Mouse (Mus musculus) kidney, adult 18-20 months (tissue): Measurements from ENCODE around the gene Ehd2.

Source experiments
- DNase-seq: peaks from one replicate; pipeline ENCODE4 v3.0.0; 2021

The Ehd2 gene

DNA sequence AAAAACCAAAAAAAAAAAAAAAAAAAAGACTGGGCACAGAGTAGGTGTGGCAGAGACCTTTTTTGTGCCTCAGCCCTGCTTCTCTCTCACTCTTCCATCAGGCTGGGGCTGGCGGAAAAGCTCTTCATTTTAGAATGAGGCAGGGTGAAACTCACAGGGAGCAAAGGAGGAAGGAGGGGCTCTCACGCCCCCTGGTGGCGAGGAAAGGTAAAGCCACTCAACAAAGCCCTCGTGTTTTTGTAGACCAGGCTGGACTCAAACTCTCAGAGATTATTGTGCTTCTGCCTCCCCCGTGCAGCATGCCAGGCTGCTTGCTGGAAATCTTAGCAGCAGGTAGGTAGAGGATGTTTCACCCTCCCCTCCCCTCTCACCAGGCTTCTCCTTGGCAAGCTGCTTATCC lies 7.3 kb upstream of the Ehd2 start:
- DNase-seq: peak; percentile 71

GRCm38 (mm10) chr7:15972247-15972646 lies 4.9 kb upstream of the Ehd2 start:
- no peak for DNase-seq

DNA sequence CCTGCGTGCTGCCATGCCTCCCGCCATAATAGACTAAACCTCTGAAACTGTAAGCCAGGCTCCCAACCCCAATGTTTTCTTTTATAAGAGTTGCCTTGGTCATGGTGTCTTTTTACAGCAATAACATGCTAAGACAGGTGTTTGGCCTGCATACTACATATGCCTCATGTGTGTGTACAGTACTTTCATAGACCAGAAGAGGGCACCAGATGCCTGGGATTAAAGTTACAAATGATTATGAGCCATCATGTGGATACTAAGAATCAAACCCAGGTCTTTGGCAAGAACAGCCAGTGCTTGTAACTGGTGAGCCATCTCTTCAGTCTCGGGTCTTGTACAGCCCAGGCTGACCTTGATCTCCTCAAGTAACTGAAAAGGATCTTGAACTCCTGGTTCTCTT lies 2.3 kb upstream of the Ehd2 start:
- no peak for DNase-seq

DNA sequence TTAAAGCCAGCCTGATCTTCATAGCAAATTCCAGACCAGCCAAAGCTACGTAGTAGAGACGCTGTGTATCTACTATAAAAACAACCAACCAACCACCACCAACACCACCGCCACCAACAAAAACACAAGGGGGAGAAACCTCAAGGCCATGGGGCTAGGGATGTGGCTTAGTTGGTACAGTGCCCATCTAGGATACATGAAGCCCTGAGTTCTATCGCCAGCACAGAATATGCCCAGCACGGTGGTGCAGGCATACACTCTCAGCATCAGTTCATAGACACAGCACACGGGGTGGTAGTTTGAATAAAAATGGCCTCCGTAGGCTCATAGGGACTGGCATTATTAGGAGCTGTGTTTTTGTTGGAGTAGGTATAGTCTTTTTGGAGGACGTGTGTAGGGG lies 955 bp upstream of the Ehd2 start:
- no peak for DNase-seq

- DNase-seq: no peak
Observed at GRCm38 (mm10) chr7:15966489-15966888, 878 bp downstream of the Ehd2 start.

DNA sequence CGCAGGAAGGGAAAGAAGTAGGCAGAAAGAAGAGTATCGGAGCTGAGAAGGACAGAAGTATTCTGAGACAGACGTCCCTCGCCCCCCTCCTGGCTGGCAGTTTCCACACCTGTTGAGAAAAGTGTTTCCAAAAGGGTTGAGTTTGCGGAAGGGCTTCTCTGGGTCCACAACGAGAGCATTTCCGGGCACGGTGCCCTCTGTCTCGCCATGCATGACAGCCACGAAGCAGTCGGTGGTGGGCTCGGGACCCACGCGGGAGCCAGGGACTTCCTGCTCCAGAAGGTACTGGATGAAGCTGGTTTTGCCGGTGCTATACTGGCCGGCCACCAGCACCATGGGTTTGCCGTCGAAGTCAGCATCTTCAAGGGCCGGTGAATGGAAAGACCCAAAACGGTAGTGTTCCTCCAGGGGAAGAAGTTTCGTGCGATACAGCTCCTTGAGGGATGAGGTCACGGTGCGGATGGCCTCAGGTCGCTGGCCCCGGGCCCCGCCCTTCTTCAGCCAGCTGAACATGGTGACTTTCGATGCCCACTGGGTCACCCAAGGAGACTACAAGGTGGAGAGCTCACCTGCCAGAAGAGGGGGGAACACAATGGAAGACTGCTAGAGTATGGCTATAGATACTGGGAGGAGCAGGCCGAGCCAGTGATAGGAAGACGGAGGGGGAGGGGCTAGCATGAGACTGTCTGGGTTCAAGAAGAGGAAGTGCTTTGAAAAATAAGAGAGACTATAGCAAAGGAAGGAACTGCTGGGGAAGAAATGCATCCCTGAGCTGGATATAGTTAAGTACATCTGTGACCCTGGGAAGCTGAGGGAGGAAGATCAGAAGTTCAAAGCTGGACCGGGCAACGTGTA lies 3.3 kb downstream of the Ehd2 start:
- DNase-seq: no peak

GRCm38 (mm10) chr7:15962311-15963288 lies 4.8 kb downstream of the Ehd2 start:
- peak; percentile 87 for DNase-seq

- no peak for DNase-seq
Observed at GRCm38 (mm10) chr7:15961798-15962197, 5.6 kb downstream of the Ehd2 start.

GRCm38 (mm10) chr7:15961239-15961638 lies 6.1 kb downstream of the Ehd2 start:
- DNase-seq: no peak

GRCm38 (mm10) chr7:15960691-15961090 lies 6.7 kb downstream of the Ehd2 start:
- no peak for DNase-seq

- no peak for DNase-seq
Observed at GRCm38 (mm10) chr7:15956143-15956542, 11.2 kb downstream of the Ehd2 start.

DNA sequence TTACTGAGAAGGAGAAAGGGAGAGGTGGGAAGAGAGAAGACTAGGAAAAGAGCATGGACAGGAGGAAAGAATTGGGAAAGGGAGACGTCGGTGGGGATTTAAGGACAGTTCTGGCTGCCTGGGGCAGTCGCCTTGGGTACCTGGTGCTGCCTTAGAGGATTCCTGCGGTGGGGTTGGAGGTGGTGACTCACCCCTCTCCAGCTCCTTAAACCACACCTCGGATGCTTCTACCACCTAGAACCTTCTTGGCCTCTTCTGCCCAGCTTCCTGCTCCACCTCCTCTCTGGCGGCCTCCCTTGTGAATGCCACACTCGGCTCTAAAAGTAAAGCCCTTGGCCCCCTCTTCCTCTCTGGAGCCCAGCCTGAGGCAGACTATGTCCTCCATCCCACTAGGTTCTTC lies 11.9 kb downstream of the Ehd2 start:
- DNase-seq: no peak

GRCm38 (mm10) chr7:15954978-15955443 lies 12.4 kb downstream of the Ehd2 start:
- DNase-seq: peak; percentile 57

GRCm38 (mm10) chr7:15954436-15954835 lies 12.9 kb downstream of the Ehd2 start:
- no peak for DNase-seq

DNA sequence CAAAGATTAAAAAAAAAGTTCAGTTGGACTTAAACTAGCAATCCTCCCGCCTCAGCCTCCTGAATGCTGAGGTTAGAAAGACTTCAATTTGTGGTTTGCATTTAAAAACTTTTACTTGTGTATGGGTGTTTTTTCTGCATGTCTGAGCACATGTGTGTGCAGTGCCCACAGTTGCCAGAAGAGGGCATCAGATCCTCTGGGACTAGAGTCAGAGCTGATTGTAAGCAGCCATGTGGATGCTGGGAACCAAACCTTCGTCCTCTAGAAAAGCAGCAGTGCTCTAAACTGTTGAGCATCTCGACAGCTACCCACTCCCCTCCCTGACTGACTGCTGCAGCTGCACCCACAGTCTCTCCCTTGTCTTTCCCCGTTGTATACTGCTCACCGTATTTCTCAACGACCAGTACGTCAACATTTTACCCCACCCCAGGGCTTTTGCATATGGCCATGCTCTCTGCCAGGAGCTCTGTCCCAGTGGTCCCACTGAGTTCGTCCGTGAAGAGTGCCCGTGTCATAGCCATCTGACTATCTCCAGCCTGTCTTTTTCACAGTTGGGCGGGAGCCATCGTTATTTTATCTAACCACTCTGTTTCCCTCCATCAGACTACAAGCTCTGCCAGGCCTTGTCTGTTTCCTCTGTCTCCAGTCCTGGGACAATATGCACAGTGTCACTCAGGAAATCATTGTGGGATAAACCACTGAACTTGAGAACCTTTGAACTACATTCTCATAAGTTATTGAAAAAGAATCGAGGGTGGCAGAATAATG lies 13.9 kb downstream of the Ehd2 start:
- no peak for DNase-seq

DNA sequence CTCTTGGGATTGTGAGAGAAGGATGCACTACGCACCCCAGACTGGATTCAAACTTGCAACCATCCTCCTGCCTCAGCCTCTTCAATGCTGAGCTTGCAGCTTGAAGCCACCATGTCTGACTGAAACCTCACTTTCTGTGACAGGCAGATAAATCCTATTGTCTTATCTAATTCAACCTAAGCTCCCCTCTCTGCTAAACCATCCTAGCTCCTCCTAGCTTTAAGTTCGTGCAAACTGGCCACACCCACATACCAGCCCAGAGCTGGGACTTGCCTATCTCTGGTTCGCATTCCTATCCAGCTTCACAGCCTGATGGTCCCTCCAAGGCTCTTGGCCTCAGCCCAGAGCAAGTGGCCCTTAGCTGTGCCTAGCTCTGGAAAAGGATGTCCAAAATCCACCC lies 15.0 kb downstream of the Ehd2 start:
- no peak for DNase-seq

DNA sequence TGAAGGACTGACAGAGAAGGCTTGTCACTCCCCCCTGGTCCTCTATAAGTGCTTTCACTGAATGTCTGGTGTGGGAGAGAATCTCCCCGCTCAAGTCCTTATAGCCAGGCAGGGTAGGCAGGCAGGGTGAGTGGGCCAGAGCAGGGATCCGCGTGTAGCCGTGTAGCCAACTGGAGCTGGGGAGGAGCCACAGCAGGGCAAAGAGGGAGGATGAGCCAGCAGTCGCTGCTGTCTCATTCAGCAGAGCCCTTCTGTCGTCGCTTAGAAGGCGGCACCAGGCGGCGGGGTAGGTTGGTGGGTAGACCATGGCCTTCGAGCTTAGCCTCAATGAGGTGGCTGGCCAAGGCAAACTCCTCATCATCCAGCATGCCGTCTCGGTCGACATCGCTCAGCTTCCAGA lies 17.4 kb downstream of the Ehd2 start:
- DNase-seq: no peak

DNA sequence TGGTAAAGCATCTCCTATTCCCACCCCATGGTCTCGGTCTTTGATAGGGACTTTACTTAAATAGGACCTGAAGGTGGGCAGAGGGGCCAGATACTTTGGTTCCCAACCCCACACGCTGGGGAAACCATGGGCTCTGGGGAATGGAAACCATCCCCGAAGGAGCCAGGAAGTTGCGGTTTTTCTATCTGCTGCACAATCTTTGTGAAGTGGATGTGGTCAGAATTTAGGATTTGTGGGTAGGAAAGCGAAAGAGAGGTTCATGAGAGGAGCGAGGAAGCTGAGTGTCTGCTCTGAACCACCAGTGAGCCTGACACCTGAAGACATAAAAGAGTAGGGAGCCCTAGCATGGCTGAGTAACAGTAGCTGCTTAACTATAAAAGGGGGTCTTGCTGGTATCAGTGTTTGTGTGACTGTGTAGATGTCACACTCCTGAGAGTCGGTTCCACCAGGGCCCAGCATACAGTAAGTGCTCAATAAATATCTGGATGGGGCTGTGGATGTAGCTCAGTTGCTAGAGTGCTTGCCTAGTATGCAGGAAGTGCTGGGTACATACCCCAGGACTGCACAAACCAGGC lies 18.1 kb downstream of the Ehd2 start:
- no peak for DNase-seq

- DNase-seq: peak; percentile 85
Observed at GRCm38 (mm10) chr7:15948381-15948941, 18.9 kb downstream of the Ehd2 start.

DNA sequence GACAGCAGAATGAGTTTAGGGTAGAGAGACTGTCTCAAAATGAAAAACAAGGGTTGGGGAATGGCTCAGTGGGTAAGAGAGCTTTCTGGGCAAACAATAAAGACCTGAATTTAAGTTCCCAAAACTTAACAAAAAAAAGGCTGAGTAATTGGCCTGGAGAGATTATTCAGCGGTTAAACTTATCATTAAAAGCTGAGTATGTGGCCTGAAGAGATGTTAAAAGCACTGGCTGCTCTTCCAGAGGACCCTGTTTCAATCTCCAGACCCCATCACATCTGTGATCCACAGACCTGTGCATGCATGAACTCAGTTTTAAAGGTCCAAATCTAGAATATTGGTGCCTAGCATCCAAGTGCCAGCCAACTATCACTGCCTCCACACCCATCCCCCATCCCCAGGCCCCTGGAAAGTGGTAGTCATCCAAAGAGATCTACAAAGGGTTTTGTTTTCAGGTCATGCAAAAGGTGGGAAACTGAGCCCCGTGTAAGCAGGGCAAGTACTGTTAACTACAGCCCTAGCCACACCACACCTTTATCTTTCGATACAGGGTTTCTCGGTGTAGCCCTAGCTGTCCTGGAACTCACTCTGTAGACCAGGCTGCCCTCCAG lies 19.6 kb downstream of the Ehd2 start:
- no peak for DNase-seq

DNA sequence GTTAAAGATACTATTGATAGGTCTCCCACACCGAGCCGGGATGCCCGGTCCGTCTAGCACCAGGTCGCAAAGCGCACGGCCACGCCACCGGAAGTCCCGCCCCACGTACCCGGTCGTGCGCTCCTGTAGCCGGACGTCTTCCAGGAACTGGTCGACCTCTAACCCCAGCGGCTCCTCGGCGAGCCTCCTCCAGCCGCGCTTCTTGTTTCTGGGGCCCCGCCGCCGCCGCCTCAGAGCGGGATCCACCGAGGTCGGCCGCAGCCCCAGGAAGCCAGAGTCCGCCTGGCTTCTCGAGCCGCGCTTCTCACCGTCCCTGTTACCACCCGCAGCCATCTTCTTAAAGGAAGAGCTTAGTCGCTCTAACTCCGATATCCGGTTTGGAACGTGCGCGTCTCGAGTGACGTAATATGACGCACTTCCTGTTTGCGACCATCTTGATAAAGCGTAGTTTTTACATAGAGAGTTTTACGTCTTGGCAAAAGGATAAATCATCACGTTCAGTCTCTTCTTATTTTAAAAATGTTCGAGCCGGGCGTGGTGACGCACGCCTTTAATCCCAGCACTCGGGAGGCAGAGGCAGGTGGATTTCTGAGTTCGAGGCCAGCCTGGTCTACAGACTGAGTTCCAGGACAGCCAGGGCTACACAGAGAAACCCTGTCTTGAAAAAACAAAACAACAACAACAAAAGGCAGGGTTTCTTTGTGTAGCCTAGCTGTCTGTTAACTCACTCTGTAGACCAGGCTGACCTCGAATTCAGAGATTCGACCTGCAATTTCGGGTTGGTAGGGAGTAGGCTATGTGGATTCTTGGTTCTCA lies 21.4 kb downstream of the Ehd2 start, which contains the start of gene Nop53:
TSS of gene Nop53 (minus strand) at position 354 of the 816 bp plus-strand sequence.
- peak; percentile 98 for DNase-seq
